Mouse (Mus musculus) liver, adult (tissue): ENCODE data around the gene Tspan4.

Experiments used
- GATA4 ChIP-seq: IDR thresholded peaks from 2 replicates; pipeline ENCODE4 v1.6.1; 2014; ENCODE audit warnings: mild to moderate bottlenecking, low read length; ENCODE audit not compliant: insufficient replicate concordance

Tspan4 gene

GRCm38 (mm10) chr7:141475011-141475804 is at the start of gene Tspan4, which contains the start of gene Polr2l:
Tspan4 (plus strand) TSS chr7:141475240.
Polr2l (minus strand) TSS chr7:141475132.
- TF ChIP-seq GATA4 = no peak; the same call in 1 of the 2 replicates

- TF ChIP-seq GATA4 = no peak
These were observed 47.9 kb upstream of the Tspan4 start for GRCm38 (mm10) chr7:141426948-141427730.

- no peak for TF ChIP-seq GATA4
These were observed 46.3 kb upstream of the Tspan4 start for GRCm38 (mm10) chr7:141428701-141429100.

GRCm38 (mm10) chr7:141429310-141429709 is 45.7 kb upstream of the Tspan4 start, which contains the start of gene Cend1:
Cend1 (minus strand) TSS chr7:141429491.
- no peak for TF ChIP-seq GATA4

GRCm38 (mm10) chr7:141429840-141430584 is 45.0 kb upstream of the Tspan4 start:
- no peak for TF ChIP-seq GATA4

GRCm38 (mm10) chr7:141430585-141431240 is 44.3 kb upstream of the Tspan4 start:
- no peak for TF ChIP-seq GATA4

GRCm38 (mm10) chr7:141431434-141432185 is 43.4 kb upstream of the Tspan4 start:
- TF ChIP-seq GATA4 = no peak

GRCm38 (mm10) chr7:141432186-141432611 is 42.8 kb upstream of the Tspan4 start:
- no peak for TF ChIP-seq GATA4

GRCm38 (mm10) chr7:141432741-141433516 is 42.1 kb upstream of the Tspan4 start:
- TF ChIP-seq GATA4 = no peak

- no peak for TF ChIP-seq GATA4
These were observed 41.3 kb upstream of the Tspan4 start for GRCm38 (mm10) chr7:141433517-141434400.

GRCm38 (mm10) chr7:141434464-141434863 is 40.6 kb upstream of the Tspan4 start:
- TF ChIP-seq GATA4 = no peak

- TF ChIP-seq GATA4 = peak; percentile 37; the same call in 1 of the 2 replicates
These were observed 39.7 kb upstream of the Tspan4 start for GRCm38 (mm10) chr7:141435129-141435855.
